ENCODE assay signal across 17 mouse cellular contexts in the genomic region with DNA sequence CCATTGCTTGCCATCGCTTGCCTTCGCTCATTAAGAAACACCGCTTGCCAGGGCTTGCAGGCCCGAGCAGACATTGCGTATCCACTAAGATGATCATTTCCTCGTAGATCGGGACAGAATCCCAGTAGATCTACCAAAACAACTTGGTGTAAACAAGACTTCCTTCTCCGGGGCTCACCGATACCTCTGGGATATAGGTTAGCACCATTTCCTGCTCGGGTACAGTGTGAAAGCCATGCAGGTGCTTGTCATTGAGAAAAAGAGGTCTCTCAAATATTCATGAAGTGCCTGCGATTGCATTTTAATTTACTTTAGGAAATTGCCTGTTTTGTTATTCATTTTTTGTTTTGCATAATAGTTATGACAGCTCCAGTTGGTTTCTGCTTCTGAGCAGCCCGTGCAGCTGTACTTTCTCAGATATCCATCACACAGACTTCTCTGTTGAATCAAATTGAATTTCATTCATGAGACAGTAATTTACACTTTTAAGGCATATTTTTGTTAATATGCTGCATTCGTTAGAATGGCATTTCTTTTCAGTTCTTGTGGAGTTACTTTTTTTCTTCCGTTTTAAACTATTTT.
"Had no signal": no experiment of that assay in that cellular context is flagged by ENCODE, and none has a peak within 500 bp of the region (broad histone marks: within the 10 kb centered on the region; RNA-seq: fewer than 3 reads in every experiment).

No protein-coding gene starts in this region.

- H3K4me3 ChIP-seq: midbrain, embryonic 10.5 days; midbrain, embryonic 12.5 days; myocyte; neural tube, embryonic 13.5 days; neural tube, embryonic 15.5 days had no signal

- H3K4me1 ChIP-seq: neural tube, embryonic 13.5 days; neural tube, embryonic 15.5 days had no signal

- ATAC-seq: midbrain, embryonic 16.5 days had no signal

- DNase-seq: lung, adult 18-20 months; lung, embryonic 14.5 days; lung, postnatal 10 days; lung, postnatal 4 days; midbrain, embryonic 14.5 days; right cerebral cortex, postnatal 25 days; right cerebral cortex, postnatal 4 days; spleen, adult 18-20 months; thymus, adult 18-20 months; thymus, postnatal 14 days; thymus, postnatal 36 days had no signal

- H3K9ac ChIP-seq: lung, embryonic 14.5 days; midbrain, embryonic 12.5 days; neural tube, embryonic 13.5 days; neural tube, embryonic 15.5 days had no signal

- H3K27ac ChIP-seq: midbrain, embryonic 10.5 days; midbrain, embryonic 12.5 days; neural tube, embryonic 13.5 days; neural tube, embryonic 15.5 days had no signal

- H3K9me3 ChIP-seq: midbrain, embryonic 10.5 days; midbrain, embryonic 12.5 days; neural tube, embryonic 13.5 days; neural tube, embryonic 15.5 days had no signal

- H3K4me2 ChIP-seq: lung, embryonic 14.5 days; midbrain, embryonic 12.5 days; neural tube, embryonic 13.5 days; neural tube, embryonic 15.5 days had no signal

- H3K27me3 ChIP-seq: midbrain, embryonic 12.5 days; neural tube, embryonic 13.5 days; neural tube, embryonic 15.5 days had no signal

- H3K36me3 ChIP-seq: midbrain, embryonic 10.5 days; midbrain, embryonic 12.5 days; neural tube, embryonic 13.5 days; neural tube, embryonic 15.5 days had no signal
